Mouse (Mus musculus): ENCODE measurements at regions not wholly inside any gene's neighbourhood (a gene's known extent, or its start where the extent isn't known, plus 50 kb on each side); places are given as distances from the start of the nearest gene placed in this dataset.

DNA sequence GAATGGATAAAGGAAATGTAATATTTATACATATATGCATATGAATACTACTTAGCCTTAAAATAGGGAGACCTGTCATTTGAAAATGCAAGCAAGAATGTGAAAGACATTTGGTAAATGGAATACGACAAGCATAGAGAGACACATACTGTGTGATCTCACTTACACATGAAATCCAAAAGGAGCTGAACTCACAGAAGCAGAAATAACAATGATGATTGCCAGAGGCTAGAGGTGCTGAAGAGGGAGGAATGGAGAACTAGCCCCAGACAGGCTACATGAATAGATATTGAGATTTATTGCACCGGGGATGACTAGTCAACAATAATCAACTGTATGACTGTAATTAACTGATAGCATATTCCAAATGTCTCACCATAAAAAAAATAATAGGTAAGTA lies 336.6 kb upstream of the Acvr2a start:
- TF ChIP-seq POLR2A (IDR thresholded peaks at IDR 0.05; ENCODE audit: low read depth, low read length), result no peak
- TF ChIP-seq CTCF (IDR thresholded peaks at IDR 0.05; ENCODE audit: borderline replicate concordance, insufficient read depth, low read length), result no peak

Measured in embryonic fibroblast, embryonic 13.5 days (primary cell).